Mouse (Mus musculus): ENCODE data around the gene Nqo1.

DNA sequence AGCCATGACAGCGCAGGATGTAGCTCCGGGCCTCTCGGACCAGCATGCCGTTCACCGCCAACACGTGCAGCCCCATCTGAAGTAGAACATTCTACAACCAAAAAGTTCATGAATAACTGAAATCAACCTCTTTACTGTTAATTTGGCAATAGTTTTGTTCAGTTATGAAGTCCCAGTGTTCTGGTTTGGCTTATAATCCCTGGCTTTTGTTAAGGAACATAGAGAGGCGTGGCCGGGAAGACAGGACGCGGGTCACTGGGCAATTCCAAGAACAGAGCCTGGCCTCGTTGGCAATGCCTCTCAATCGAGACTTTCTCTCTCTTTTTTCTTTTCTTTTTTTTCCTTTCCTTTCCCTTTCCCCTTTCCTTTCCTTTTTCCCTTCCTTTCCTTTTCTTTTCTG, 14.0 kb upstream of the Nqo1 start:
- TF ChIP-seq POLR2A (IDR thresholded peaks at IDR 0.05; ENCODE audit: insufficient read depth, low read depth, low read length) (no peak), CTCF (IDR thresholded peaks at IDR 0.05; ENCODE audit: insufficient read depth, low read depth, low read length) (no peak)

Data from olfactory bulb, adult 2 months (tissue).